Mouse (Mus musculus): Measurements from ENCODE around the gene Unc79.

DNA sequence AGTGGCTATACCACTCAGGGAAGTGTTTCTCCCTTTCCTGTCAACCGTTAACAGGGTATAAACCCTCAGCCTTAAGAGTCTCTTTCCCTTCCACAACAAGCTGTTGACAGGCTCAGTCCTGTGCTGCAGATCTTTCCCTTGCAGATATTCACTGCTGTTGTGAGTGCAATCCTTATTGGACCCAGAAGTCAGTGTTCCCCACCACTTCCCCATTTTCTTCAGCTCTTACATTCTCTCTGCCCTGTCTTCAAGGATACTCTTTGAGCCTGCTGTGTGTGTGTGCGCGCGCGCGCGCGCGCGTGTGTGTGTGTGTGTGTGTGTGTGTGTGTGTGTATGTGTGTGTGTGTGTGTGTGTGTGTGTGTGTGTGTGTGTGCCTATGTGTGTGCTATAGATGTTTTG is 90.7 kb downstream of the Unc79 start:
- TF ChIP-seq CTCF (IDR thresholded peaks at IDR 0.05) (no peak), EP300 (IDR thresholded peaks at IDR 0.05) (no peak)
